Mouse (Mus musculus): ENCODE measurements around the gene Pla2g1b. TPM values are rescaled to one million over a fixed set of nuclear protein-coding genes. Genes with fewer than 3 reads are reported as not detected.

Gene Pla2g1b
- total RNA-seq, 2 experiments from 2014 or later, result not detected

- peak; percentile 23 to 36 for DNase-seq (ENCODE audit: low spot score in 2 of 2)
Measured at GRCm38 (mm10) chr5:115442663-115443062, 23.4 kb upstream of the Pla2g1b start.

DNA sequence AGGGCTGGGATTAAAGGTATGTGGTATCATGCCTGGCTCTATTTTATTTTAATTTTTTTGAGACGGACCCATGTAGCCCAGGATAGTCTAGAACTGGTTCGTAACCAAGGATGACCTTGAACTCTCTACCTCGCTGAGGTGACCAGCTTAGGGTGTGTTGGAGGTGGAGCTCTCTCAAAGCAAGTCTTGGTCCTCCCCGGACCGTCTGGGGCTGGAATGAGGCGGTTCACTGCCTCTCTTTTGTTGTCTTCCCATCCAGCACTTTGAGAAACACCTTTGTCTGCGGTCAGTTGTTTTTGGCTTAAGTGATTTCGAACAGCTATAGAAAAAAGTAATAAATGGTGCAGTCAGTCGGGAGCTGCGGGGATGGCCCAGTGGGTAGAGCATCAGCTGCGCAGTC, 21.9 kb upstream of the Pla2g1b start:
- no peak for DNase-seq (ENCODE audit: low spot score in 2 of 2)

DNA sequence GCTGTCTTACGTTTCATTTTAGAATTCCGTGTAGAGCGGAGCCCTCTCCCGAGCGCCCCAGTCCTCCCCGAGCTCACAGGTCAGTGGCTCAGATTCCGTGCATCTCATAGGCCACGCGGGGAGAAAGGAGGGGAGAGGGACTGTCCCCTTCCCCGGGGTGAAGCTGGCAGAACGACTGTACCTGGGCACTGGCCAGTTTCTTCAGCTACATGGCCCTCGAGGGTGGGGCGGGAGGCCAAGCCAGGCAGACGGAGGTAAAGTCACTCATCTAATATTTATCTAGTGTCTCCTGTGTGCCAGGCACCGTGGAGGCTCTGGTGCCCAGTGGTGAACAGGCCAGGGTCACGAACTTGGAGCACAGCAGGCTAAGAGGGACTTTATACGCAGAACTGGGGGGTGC, 19.0 kb upstream of the Pla2g1b start:
- DNase-seq (ENCODE audit: low spot score in 2 of 2), result no peak

DNA sequence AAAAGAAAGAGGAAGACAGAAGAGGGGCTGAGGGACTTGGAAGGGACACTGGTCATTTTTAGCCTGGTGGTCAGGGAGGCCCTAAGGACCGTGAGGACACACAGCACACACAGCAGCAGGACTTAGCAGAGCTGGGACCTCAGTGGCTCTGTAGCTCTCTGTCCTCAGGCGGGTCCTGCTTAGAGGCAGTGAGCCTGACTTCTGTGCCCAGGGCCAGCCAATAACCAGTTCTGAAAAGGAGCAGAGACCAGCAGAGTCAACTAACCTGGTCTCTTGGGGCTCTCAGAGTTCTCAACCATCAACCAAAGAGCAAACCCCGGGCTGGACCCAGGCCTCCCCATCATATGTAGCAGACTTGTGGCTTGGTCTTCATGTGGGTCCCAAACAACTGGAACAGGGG, 16.8 kb upstream of the Pla2g1b start:
- no peak for DNase-seq (ENCODE audit: low spot score in 2 of 2)

DNA sequence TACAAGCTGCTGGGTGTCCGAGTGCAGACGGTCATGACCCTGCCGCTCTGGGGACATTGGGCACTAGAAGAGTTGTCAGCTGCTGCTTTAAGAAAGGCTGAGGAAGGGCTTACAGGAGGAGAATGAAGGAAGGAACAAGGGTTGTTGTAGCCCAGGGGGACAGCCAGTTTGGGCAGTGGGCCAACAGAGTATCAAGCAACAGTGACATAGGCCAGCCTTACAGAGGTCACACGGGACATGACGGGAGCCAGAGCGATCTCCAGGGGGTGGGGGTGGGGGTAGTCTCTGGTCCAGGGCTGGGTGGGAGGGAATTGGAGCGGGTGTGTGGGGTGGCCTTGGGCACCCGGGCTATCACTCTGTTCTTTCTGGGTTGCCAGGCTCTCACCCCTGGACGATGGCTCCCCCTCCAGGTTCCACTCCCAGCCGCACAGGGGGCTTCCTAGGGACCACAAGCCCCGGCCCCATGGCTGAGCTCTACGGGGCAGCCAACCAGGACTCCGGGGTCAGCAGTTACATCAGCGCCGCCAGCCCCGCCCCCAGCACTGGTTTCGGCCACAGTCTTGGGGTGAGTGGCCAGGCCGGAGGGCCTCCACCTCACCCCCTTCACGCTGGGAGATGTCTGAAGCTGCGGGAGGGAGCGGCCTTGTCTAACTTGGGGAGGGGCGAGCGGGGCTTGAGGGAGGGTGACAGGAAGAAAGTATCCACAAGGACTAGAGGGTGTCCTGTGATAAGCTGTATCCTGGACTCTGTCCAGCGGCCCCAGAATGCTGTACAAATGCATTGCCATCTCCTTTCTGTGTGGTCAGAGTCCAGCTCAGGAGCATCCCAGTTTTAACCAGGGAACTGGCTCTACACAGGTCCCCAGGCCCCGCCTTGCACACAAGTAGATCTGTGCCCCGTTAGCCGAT, 15.4 kb upstream of the Pla2g1b start:
- DNase-seq (ENCODE audit: low spot score in 2 of 2), result no peak

- DNase-seq (ENCODE audit: low spot score in 2 of 2), result no peak
Measured at GRCm38 (mm10) chr5:115454422-115455090, 11.5 kb upstream of the Pla2g1b start.

DNA sequence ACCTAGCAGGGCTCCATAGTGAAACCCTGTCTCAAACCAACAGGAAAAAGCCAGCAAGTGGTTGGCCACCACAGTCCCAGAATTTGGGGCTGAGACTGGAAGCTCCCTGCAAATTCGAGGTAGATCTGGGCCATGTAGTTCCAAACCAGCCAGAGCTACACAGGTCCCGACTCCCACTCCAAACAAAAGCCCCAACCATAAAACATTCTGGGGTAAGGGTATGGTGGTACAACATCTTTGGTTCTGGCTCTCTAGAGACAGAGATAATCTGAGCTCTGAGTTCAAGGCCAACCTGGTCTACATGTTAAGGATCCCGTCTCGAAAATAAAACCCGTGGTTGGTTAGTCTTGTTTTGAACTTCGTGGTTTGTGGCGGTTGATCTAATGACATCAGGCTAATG, 10.2 kb upstream of the Pla2g1b start:
- DNase-seq (ENCODE audit: low spot score in 2 of 2), result no peak

DNA sequence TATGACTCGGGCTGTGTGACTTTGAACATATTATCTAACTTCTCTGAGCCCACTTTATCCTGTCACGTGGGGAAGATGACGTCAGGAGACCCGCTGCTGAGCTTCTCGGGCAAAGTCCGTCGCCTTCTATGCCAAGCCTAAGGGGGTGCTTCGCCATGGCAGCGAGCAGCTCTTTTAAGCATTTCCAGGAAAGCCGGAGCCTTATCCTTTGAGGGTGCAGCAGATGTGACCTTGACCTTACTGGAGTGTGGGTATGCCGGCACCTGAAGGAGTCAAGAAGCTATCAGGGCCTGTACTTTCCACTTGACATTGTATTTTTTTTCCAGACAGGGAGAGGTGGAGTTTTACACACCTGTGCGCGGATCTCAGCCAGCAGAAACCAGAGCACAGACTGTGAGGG, 7.1 kb upstream of the Pla2g1b start:
- DNase-seq (ENCODE audit: low spot score in 2 of 2), result no peak

DNA sequence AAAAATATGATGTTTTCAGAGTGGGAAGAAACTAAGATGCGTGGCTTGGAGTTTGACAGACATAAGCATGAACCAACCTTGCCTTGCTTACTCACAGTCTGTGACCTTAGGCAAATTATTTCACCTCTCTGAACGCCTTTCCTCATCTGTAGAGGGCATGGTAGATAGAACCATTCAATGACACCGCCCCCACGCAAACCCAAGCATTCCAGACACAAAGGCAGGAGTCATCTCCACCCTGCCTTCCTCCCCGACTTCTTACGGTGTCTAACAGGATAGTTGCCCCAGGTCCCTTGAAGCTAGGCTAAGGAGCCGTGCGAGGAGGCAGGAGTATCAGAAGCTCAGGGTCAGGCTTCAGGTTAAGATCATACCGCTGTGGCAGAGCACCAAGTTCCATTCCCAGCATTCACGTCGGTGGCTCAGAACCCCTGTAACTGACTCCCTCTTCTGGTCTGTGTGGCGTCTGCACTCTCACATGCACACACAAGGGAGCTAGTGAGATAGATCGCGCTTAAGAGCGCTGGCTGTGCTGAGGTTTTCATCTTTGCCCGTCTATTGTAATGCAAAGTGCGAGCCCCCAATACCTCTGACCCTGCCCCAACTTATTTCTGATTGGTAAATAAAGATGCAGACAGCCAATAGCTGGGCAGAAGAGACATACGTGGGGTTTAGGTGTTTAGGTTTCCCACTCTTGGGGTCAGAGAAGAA, 1.5 kb upstream of the Pla2g1b start:
- no peak for DNase-seq (ENCODE audit: low spot score in 2 of 2)

DNA sequence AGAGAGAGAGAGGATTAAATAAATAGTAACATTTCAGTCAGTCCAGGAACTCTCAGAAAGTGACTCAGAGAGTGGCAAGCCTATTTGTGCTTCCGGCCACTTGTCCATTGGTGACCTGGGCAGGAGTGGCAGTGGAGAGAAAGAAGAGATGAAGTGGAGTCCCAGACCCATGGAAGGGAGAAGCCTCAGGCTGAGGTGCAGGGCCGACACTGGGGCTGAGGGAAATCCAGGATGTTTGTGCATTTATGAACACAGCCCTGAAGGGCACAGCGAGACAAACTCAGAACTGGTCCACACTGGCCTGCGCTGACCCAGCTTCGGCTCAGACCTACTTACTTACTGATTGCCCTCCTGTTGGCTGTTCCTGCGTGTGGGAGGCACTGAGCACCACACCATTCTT, 3.7 kb downstream of the Pla2g1b start:
- no peak for DNase-seq (ENCODE audit: low spot score in 2 of 2)

GRCm38 (mm10) chr5:115470766-115471531, 4.9 kb downstream of the Pla2g1b start:
- DNase-seq (ENCODE audit: low spot score in 2 of 2), result peak; percentile 59 to 66

- no peak for DNase-seq (ENCODE audit: low spot score in 2 of 2)
Measured at GRCm38 (mm10) chr5:115473191-115473590, 7.1 kb downstream of the Pla2g1b start.

DNA sequence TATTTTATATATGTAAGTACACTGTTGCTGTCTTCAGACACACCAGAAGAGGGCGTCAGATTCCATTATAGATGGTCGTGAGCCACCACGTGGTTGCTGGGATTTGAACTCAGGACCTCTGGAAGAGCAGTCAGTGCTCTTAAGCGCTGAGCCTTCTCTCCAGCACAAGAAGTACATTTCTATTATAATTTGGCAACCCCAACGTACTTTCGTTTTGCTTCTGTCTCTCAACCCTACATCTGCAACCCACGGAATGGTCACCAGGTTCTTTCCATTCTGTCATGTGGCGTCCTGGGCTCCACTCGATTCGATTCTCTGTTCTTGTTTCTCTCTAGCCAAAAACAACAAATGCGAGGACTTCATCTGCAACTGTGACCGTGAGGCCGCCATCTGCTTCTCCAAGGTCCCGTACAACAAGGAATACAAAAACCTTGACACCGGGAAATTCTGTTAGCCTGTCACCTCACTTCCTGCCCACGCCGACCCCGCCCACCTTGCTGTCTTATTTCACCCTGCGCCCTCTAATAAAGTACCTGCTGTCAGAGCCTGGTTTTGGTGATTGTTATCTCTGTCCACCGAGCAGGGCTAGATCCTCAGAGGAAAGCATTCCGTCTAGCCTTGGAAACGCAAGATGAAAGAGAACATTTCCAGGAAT, 8.2 kb downstream of the Pla2g1b start:
- peak in 1 of 2 experiments; percentile 59 for DNase-seq (ENCODE audit: low spot score in 2 of 2)

GRCm38 (mm10) chr5:115475337-115476106, 9.5 kb downstream of the Pla2g1b start:
- no peak for DNase-seq (ENCODE audit: low spot score in 2 of 2)

DNA sequence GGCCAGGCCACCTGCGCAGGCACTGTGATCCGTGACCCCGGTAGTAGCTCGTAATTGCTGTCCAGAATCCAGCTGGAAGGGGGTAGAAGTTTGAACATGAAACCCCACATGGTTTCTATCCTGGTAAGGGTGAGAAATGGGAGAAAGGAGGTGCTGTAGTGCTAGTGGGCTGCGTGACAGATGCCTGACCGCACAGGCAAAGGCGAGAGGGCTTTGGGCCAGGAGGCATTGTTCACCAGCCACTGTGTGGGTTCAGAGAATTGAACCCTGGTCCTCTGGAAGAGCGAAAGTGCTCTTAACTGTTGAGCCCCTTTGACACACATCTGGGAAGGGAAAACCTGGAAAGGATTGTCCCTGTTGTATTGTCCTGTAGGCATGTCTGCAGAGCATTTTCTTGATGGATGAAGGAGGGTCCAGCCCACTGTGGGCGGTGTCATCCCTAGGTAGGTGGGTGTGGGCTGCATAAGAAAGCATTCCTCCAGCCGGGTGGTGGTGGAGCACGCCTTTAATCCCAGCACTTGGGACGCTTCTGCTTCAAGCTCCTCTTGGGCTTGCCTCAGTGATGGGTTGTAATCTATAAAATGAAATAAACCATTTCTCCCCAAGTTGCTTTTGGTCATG, 10.2 kb downstream of the Pla2g1b start:
- DNase-seq (ENCODE audit: low spot score in 2 of 2), result no peak

GRCm38 (mm10) chr5:115479561-115479960, 13.5 kb downstream of the Pla2g1b start:
- no peak for DNase-seq (ENCODE audit: low spot score in 2 of 2)

DNA sequence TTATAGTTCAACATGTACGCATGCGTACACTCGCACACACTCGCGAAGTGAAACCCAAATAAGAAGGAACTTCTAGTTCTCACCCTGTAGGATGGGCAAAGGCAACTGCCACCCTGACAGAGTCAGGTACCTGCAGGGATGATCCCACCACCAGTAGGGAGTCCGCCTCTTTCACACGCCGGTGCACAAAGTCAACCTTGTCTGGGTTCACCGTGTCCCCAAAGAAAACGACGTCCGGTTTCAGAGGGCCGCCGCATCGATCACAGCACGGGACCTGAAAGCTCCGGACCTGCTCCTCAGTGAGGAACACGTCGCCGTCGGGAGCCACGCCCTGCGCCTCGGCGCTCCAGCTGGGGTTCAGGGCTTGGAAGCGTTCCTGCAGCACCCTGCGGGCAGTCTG, 14.0 kb downstream of the Pla2g1b start:
- DNase-seq (ENCODE audit: low spot score in 2 of 2), result peak in 1 of 2 experiments; percentile 17

DNA sequence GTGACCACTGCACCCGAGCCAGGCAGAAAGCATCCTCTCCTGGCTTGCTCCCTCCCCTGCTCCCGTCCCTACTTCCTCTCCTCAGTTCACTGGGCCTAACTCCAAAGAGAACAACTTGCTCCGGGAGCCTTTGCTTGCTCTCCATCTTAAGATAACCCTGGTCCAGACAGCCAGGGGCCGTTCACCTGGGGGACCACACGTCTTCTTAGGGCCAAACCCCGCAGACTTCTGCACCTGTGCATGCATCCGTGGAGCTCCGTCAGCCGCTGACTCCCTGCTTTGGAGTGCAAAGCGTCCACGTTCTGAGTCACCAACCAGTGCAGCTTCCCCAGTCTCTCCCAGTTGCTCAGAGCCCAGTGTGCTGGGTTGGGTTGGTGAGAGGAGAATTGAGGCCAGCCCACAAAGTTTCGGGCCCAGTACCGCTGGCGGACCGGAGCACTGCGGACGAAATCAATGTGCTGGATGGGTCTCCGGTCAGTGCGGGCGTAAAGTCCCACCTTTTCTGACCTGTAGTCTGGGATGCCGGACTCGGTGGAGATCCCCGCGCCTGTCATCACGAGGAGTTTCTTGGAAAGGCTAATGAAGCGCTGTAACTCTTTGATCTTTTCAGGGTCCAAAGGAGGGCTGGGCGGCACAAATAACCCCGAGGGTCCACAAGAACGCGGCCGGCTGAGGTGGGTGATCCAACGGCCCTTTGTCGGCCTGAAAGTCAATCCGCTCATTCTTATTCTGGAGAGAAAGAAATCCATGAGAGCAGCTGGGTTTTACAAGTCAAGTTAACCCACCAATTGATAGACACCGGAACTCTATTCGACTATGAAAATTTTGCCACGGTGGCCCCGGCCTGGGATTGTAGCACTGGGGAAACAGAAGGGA, 16.6 kb downstream of the Pla2g1b start:
- no peak for DNase-seq (ENCODE audit: low spot score in 2 of 2)

All from adrenal gland, adult 18-20 months (tissue).